30 mouse cellular contexts compared by ENCODE assay signal in the genomic region with DNA sequence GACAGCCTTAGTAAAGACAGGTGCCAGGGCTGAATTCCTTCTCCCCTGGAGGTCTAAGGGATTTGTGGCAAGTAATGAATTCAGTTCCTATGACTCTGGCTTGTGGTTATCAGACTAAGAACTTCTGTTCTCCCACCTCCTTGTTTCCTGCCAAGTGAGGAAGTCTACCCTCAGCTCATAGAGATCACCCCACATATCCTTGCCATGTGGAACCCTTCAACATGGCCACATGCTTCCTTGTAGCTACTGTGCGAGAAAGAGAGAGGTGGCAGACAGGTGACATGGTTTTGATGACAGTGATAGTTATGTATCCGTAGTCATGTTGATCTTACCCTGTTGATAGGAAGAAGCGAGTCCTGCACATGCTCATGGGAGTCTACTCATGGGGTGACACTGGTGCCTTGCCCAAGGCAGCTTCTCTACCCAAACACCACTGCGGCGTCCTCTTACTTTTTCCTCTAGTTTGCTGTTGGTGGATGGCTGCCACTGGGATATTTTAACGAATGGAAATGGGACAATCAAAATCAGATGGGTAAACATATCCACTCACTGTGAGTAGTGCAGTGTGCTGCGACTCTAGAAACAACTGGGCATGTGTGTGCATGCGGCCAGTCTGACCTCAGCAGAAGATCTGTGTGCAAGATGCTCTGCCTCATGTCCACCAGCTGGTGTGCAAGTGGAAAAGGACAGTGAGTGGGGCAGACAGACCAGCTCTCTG. TPM values are rescaled to one million over a fixed set of nuclear protein-coding genes. Genes with fewer than 3 reads are reported as not detected.
A peak's percentile ranks its signal among the peaks of the same experiment; 100 is the strongest.
DNase-seq lines count a peak whose midpoint lies in the region; ATAC-seq and TF ChIP-seq lines count a peak whose summit lies in the region.
"Had no signal": no experiment of that assay in that cellular context is flagged by ENCODE, and none has a peak within 500 bp of the region (broad histone marks: within the 10 kb centered on the region; RNA-seq: fewer than 3 reads in every experiment).

No protein-coding gene starts in this region.

- peaks cover 3% of the 10 kb centered on the region; the same call in 1 of the 2 replicates for H3K4me1 ChIP-seq in spleen, adult 2 months (ENCODE audit: control insufficient read depth, insufficient read depth, insufficient read length)
- H3K4me1 ChIP-seq in midbrain, embryonic 10.5 days: peaks cover 8% of the 10 kb centered on the region
- H3K4me1 ChIP-seq: heart, embryonic 10.5 days; heart, embryonic 15.5 days; limb, embryonic 15.5 days; midbrain, embryonic 13.5 days; neural tube, embryonic 12.5 days had no signal

- peak; percentile 74 for DNase-seq in heart, adult 11 months
- no peak for DNase-seq in heart, postnatal 36 days
- no peak for DNase-seq in spleen, adult 2 months (ENCODE audit: low read depth in 1 of 2, low spot score in 2 of 2)
- DNase-seq in spleen, adult 18-20 months: no peak
- peak; percentile 33 to 39 for DNase-seq in thymus, postnatal 36 days
- DNase-seq in adrenal gland, adult 2 months: no peak
- DNase-seq in midbrain, embryonic 10.5 days (ENCODE audit: low spot score): no peak
- DNase-seq: adrenal gland, postnatal 25 days; cerebellum, adult 11-12 months; cerebellum, adult 9-11 months; gastrocnemius, adult 2 months; heart, postnatal 4 days; kidney, adult 11 months; layer of hippocampus, postnatal 36 days; lung, adult 2 months; lung, postnatal 10 days; right cerebral cortex, postnatal 4 days had no signal

- TF ChIP-seq CTCF in spleen, adult 2 months (IDR thresholded peaks at IDR 0.05; ENCODE audit: extremely low read depth, insufficient read depth, insufficient read length, insufficient replicate concordance): no peak

- 0 out of 2 replicates have a peak, but pooled peaks have one; percentile 26 for ATAC-seq in megakaryocyte-erythroid progenitor cell, adult 5-6 weeks (replicated peaks; ENCODE audit: low FRiP score, low TSS enrichment, poor library complexity, severe bottlenecking)
- ATAC-seq: forebrain, embryonic 16.5 days; midbrain, embryonic 13.5 days had no signal

- 74% methylated on average over 8 of the region's 8 CpGs for WGBS in spleen, adult 2 months
- WGBS in midbrain, embryonic 10.5 days: 91% methylated on average over 8 of the region's 8 CpGs

- H3K4me3 ChIP-seq in spleen, adult 2 months (ENCODE audit: extremely low read depth, insufficient read depth, insufficient read length): no peak overlapping the region
- no peak overlapping the region for H3K4me3 ChIP-seq in midbrain, embryonic 10.5 days
- H3K4me3 ChIP-seq: erythroblast, embryonic 14.5 days; gastrocnemius, adult 2 months; heart, embryonic 10.5 days; heart, embryonic 15.5 days; limb, embryonic 10.5 days; limb, embryonic 15.5 days; midbrain, embryonic 13.5 days; neural tube, embryonic 12.5 days had no signal

- no peaks in the 10 kb centered on the region for H3K36me3 ChIP-seq in spleen, adult 2 months (ENCODE audit: control insufficient read depth, insufficient read depth, low read length)
- H3K36me3 ChIP-seq in midbrain, embryonic 10.5 days: no peaks in the 10 kb centered on the region
- H3K36me3 ChIP-seq: heart, embryonic 10.5 days; heart, embryonic 15.5 days; limb, embryonic 10.5 days; limb, embryonic 15.5 days; midbrain, embryonic 13.5 days; neural tube, embryonic 12.5 days had no signal

- no peaks in the 10 kb centered on the region for H3K27me3 ChIP-seq in spleen, adult 2 months (ENCODE audit: control insufficient read depth, insufficient read depth, low read length)
- H3K27me3 ChIP-seq in midbrain, embryonic 10.5 days (ENCODE audit: low read depth, poor library complexity, severe bottlenecking): no peaks in the 10 kb centered on the region
- H3K27me3 ChIP-seq: heart, embryonic 15.5 days; limb, embryonic 15.5 days; midbrain, embryonic 13.5 days; neural tube, embryonic 12.5 days had no signal

- no peak for TF ChIP-seq POLR2A in spleen, adult 2 months (IDR thresholded peaks at IDR 0.05; ENCODE audit: low read depth, low read length)

- peak overlapping the region; percentile 4; the same call in 1 of the 2 replicates for H3K27ac ChIP-seq in spleen, adult 2 months (ENCODE audit: insufficient read depth, low read length)
- H3K27ac ChIP-seq in midbrain, embryonic 10.5 days (replicated peaks): no peak overlapping the region
- H3K27ac ChIP-seq: gastrocnemius, adult 2 months; heart, embryonic 10.5 days; heart, embryonic 15.5 days; hindbrain, embryonic 14.5 days; kidney, postnatal 0 days; limb, embryonic 10.5 days; limb, embryonic 15.5 days; liver, embryonic 14.5 days; midbrain, embryonic 13.5 days; neural tube, embryonic 12.5 days had no signal

- H3K9me3 ChIP-seq in midbrain, embryonic 10.5 days (replicated peaks): no peaks in the 10 kb centered on the region
- H3K9me3 ChIP-seq: heart, embryonic 10.5 days; heart, embryonic 15.5 days; limb, embryonic 10.5 days; limb, embryonic 15.5 days; midbrain, embryonic 13.5 days; neural tube, embryonic 12.5 days had no signal

- intact Hi-C loops in heart, postnatal 36 days (cut with DNase I): loop anchor here (5.0 kb wide), 1 partner anchor 272 kb away; no protein-coding TSS in a partner anchor

RNA-seq across cellular contexts. Expression of a gene that starts 40.9 kb away (rescaled TPM):
- total RNA-seq in heart, postnatal 36 days (2021): 1 to 10 TPM in 1 of 2 experiments, under 1 TPM in 1; 0.76 to 1.2 TPM
- 0.16 and 0.20 TPM in 2 replicates for polyA plus RNA-seq in spleen, adult 2 months (2012; rRNA removed)
- total RNA-seq in megakaryocyte-erythroid progenitor cell, adult 5-6 weeks (2014; fragmentation: Nextera tagmentation): 0.67 and 1.5 TPM in 2 replicates
- total RNA-seq in megakaryocyte-erythroid progenitor cell, adult 5-6 weeks (2017): 0.14 and 0.15 TPM in 2 replicates
- 1 to 10 TPM in 1 of 2 experiments, under 1 TPM in 1; 0.84 to 1.2 TPM for total RNA-seq in adrenal gland, adult 2 months (2021)
- 0.40 and 0.41 TPM in 2 replicates for polyA plus RNA-seq in adrenal gland, adult 2 months (2012; rRNA removed)
- polyA plus RNA-seq in midbrain, embryonic 10.5 days (2016; fragmentation: Nextera tagmentation; extraction: Ambion mirVana): 2.1 and 4.2 TPM in 2 replicates
- total RNA-seq: monocyte, adult 5-6 weeks had no signal

RNA-seq across cellular contexts. Expression of a gene that starts 47.4 kb away (rescaled TPM):
- total RNA-seq in heart, postnatal 36 days (2021): 10 to 100 TPM; 17.1 to 21.8 TPM
- polyA plus RNA-seq in spleen, adult 2 months (2012; rRNA removed): 1.4 and 1.7 TPM in 2 replicates
- 5.6 and 5.8 TPM in 2 replicates for total RNA-seq in megakaryocyte-erythroid progenitor cell, adult 5-6 weeks (2014; fragmentation: Nextera tagmentation)
- 6.1 and 8.7 TPM in 2 replicates for total RNA-seq in megakaryocyte-erythroid progenitor cell, adult 5-6 weeks (2017)
- 10 to 100 TPM; 30.8 to 80.2 TPM for total RNA-seq in adrenal gland, adult 2 months (2021)
- 5.3 and 7.6 TPM in 2 replicates for polyA plus RNA-seq in adrenal gland, adult 2 months (2012; rRNA removed)
- polyA plus RNA-seq in midbrain, embryonic 10.5 days (2016; fragmentation: Nextera tagmentation; extraction: Ambion mirVana): 2.4 and 2.5 TPM in 2 replicates

Comparison
In these comparisons a context has a peak if more than half of its experiments do, and no peak if none do; other contexts are left out.
1. DNase-seq: peak in heart, adult 11 months (single experiment) and thymus, postnatal 36 days (2 of 2); none in heart, postnatal 36 days (0 of 2), spleen, adult 2 months (0 of 2), spleen, adult 18-20 months (0 of 2), adrenal gland, adult 2 months (single experiment) and midbrain, embryonic 10.5 days (single experiment).